Mouse (Mus musculus) neural tube, embryonic 11.5 days (tissue): ENCODE data around the gene C330007P06Rik. TPM values are rescaled to one million over a fixed set of nuclear protein-coding genes. Genes with fewer than 3 reads are reported as not detected.
A peak's percentile ranks its signal among the peaks of the same experiment; 100 is the strongest.
"Not testable (repeated sequence)": the region's sequence is repeated elsewhere in the genome, so short reads cannot be mapped to it uniquely, and the experiment has no call there.

Source experiments
- ATAC-seq: fragments of 200-750 bp; cut with Nextera tagmentation; 2 replicates; pipeline ENCODE4 v1.8.0; 2017; ENCODE audit warnings: moderate number of reproducible peaks, mild to moderate bottlenecking, moderate TSS enrichment, moderate library complexity; ENCODE audit not compliant: insufficient read depth, low FRiP score, low TSS enrichment
- DNase-seq: peaks from one replicate; pipeline ENCODE4 v3.0.0-alpha.2; 2015; ENCODE audit warnings: low spot score
- H3K27ac ChIP-seq: fragments of 300-500 bp; sonication (generic); 2 replicates; pipeline ENCODE4 v1.5.1; 2014; ENCODE audit warnings: low read depth, mild to moderate bottlenecking, low read length
- H3K27me3 ChIP-seq: fragments of 300-500 bp; sonication (generic); 2 replicates; pipeline ENCODE4 v1.6.1; 2014; ENCODE audit warnings: mild to moderate bottlenecking, low read length, mixed read lengths; ENCODE audit not compliant: control insufficient read depth, insufficient read depth
- H3K36me3 ChIP-seq: fragments of 300-500 bp; sonication (generic); 2 replicates; pipeline ENCODE4 v1.6.1; 2014; ENCODE audit warnings: mild to moderate bottlenecking, low read length, moderate library complexity, mixed read lengths; ENCODE audit not compliant: control insufficient read depth, insufficient read depth
- H3K4me1 ChIP-seq: fragments of 300-500 bp; sonication (generic); 2 replicates; pipeline ENCODE4 v1.6.1; 2014; ENCODE audit warnings: low read length, mixed read lengths; ENCODE audit not compliant: control insufficient read depth, insufficient read depth
- H3K4me2 ChIP-seq: fragments of 300-500 bp; sonication (generic); 2 replicates; pipeline ENCODE4 v1.6.1; 2014; ENCODE audit warnings: low read depth, mild to moderate bottlenecking, moderate library complexity
- H3K4me3 ChIP-seq: fragments of 300-500 bp; sonication (generic); 2 replicates; pipeline ENCODE4 v1.5.1; 2014; ENCODE audit warnings: low read depth, low read length
- H3K9ac ChIP-seq: fragments of 300-500 bp; sonication (generic); 2 replicates; pipeline ENCODE4 v1.6.1; 2014; ENCODE audit warnings: mild to moderate bottlenecking, low read length
- H3K9me3 ChIP-seq: fragments of 300-500 bp; sonication (generic); 2 replicates; pipeline ENCODE4 v1.6.1; 2016; ENCODE audit warnings: low read length; ENCODE audit not compliant: control insufficient read depth
- WGBS: fragments of 180-500 bp; shearing (Covaris S2); extraction: QIAGEN DNeasy Blood & Tissue Kit; methylation state at CpG from one replicate; pipeline ENCODE4 v1.1.7; 2014; 5-methylcytosine and 5-hydroxymethylcytosine counted together
- polyA plus RNA-seq: library from polyadenylated mRNA; unstranded; fragments of >200 nt; fragmentation: Nextera tagmentation; extraction: Ambion mirVana; gene quantifications from 2 replicates; pipeline ENCODE4 v1.2.1, GENCODE M21; 2014

C330007P06Rik gene
- polyA plus RNA-seq, 1 experiment from 2014 or later = 37.4 TPM

GRCm38 (mm10) chrX:36796734-36797133, 77.2 kb downstream of the C330007P06Rik start:
- not testable (repeated sequence) for DNase-seq, H3K4me1 ChIP-seq, H3K36me3 ChIP-seq, ATAC-seq, H3K9me3 ChIP-seq, H3K27me3 ChIP-seq, H3K27ac ChIP-seq
- Histone ChIP-seq H3K4me2 (peak overlapping the region; percentile 48), H3K4me3 (peak overlapping the region; percentile 64), H3K9ac (peak overlapping the region; percentile 81)
- WGBS = 82% methylated on average over 8 of the region's 8 CpGs

- Histone ChIP-seq H3K36me3 (no peaks in the 10 kb centered on the region), H3K27me3 (no peaks in the 10 kb centered on the region), H3K4me3 (peak overlapping the region; percentile 64), H3K9ac (peak overlapping the region; percentile 81), H3K9me3 (no peaks in the 10 kb centered on the region), H3K27ac (peak overlapping the region; percentile 70), H3K4me2 (peak overlapping the region; percentile 48), H3K4me1 (no peaks in the 10 kb centered on the region)
- ATAC-seq (peak; percentile 70), DNase-seq (peak; percentile 86)
- 20% methylated on average over 35 of the region's 41 CpGs for WGBS
These were observed 77.7 kb downstream of the C330007P06Rik start for GRCm38 (mm10) chrX:36796163-36796581.

- Histone ChIP-seq H3K27ac (peak within 1 kb of the TSS; percentile 70), H3K36me3 (no peaks in the 10 kb centered on the region), H3K4me3 (peak within 1 kb of the TSS; percentile 64), H3K4me2 (peak within 1 kb of the TSS; percentile 48), H3K27me3 (no peaks in the 10 kb centered on the region), H3K9me3 (no peaks in the 10 kb centered on the region), H3K9ac (peak within 1 kb of the TSS; percentile 81), H3K4me1 (no peaks in the 10 kb centered on the region)
- ATAC-seq (peak; percentile 95), DNase-seq (peak; percentile 86)
- 19% methylated on average over 40 of the region's 41 CpGs for WGBS
These were observed 78.3 kb downstream of the C330007P06Rik start, which contains the start of gene Slc25a5 for GRCm38 (mm10) chrX:36795424-36796162. Gene Slc25a5, plus strand, starts transcription at chrX:36795651.

DNA sequence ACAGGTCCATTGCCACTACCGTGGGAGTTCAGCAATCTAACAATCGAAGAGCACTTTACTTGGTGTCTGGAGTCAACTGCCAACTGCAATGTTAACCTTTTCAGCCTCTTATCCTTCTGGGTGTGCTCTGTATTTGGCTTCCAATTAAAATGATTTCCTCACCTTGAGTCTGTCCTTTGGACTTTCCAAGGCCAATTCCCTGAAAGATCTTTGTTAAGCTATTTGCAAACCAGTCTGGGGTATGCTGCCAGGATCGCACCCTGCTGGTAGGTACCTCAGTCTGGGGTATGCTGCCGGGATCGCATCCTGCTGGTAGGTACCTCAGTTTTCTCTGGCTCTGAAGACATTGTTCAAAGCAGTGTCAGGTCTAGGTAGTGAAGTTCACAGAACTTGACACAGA, 79.3 kb downstream of the C330007P06Rik start:
- WGBS = 69% methylated on average over 5 of the region's 5 CpGs
- no peaks in the 10 kb centered on the region for H3K9me3 ChIP-seq
- DNase-seq (no peak), ATAC-seq (no peak)
- H3K4me1 ChIP-seq = no peaks in the 10 kb centered on the region
- H3K27me3 ChIP-seq = no peaks in the 10 kb centered on the region
- no peaks in the 10 kb centered on the region for H3K36me3 ChIP-seq
- no peak overlapping the region for H3K9ac ChIP-seq
- no peak overlapping the region for H3K27ac ChIP-seq
- H3K4me2 ChIP-seq = no peak overlapping the region
- H3K4me3 ChIP-seq = no peak overlapping the region

DNA sequence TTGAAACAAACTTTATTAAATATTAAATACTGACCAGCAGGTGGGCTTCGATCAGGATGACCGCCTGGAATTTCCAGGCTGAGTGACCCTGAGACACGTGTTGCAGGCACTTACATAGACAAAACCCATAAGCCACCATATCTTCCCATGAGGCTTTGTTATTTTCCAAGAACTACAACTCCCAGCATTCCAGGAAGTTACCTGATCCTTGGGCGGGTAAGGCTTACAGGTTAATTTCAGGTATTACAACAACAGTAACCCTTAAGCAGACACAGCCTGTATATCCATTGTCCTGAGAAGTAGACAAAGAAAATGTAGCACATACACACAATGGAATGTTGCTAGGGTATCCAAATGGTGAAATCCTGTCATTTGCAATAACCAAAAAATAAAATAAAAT, 84.6 kb downstream of the C330007P06Rik start:
- no peak overlapping the region for H3K27ac ChIP-seq
- H3K4me1 ChIP-seq = no peaks in the 10 kb centered on the region
- H3K9ac ChIP-seq = no peak overlapping the region
- no peak overlapping the region for H3K4me3 ChIP-seq
- no peaks in the 10 kb centered on the region for H3K9me3 ChIP-seq
- DNase-seq (no peak), ATAC-seq (no peak)
- WGBS = 58% methylated on average over 4 of the region's 4 CpGs
- H3K36me3 ChIP-seq = no peaks in the 10 kb centered on the region
- H3K4me2 ChIP-seq = no peak overlapping the region
- no peaks in the 10 kb centered on the region for H3K27me3 ChIP-seq

GRCm38 (mm10) chrX:36777694-36778093, 96.2 kb downstream of the C330007P06Rik start:
- no peak overlapping the region for H3K4me2 ChIP-seq
- no peaks in the 10 kb centered on the region for H3K36me3 ChIP-seq
- no peaks in the 10 kb centered on the region for H3K27me3 ChIP-seq
- H3K9ac ChIP-seq = no peak overlapping the region
- no peaks in the 10 kb centered on the region for H3K4me1 ChIP-seq
- DNase-seq = no peak
- 82% methylated on average over 4 of the region's 4 CpGs for WGBS
- H3K27ac ChIP-seq = no peak overlapping the region
- H3K4me3 ChIP-seq = no peak overlapping the region
- no peaks in the 10 kb centered on the region for H3K9me3 ChIP-seq
- ATAC-seq = no peak

GRCm38 (mm10) chrX:36775520-36775919, 98.4 kb downstream of the C330007P06Rik start:
- ATAC-seq = no peak
- H3K4me1 ChIP-seq = no peaks in the 10 kb centered on the region
- H3K27ac ChIP-seq = no peak overlapping the region
- H3K9ac ChIP-seq = no peak overlapping the region
- H3K36me3 ChIP-seq = no peaks in the 10 kb centered on the region
- H3K4me3 ChIP-seq = no peak overlapping the region
- DNase-seq = no peak
- H3K9me3 ChIP-seq = no peaks in the 10 kb centered on the region
- no peak overlapping the region for H3K4me2 ChIP-seq
- no peaks in the 10 kb centered on the region for H3K27me3 ChIP-seq
- 91% methylated on average over 5 of the region's 5 CpGs for WGBS
